Mouse (Mus musculus): Measurements from ENCODE around the gene Ncoa6. TPM values are rescaled to one million over a fixed set of nuclear protein-coding genes. Genes with fewer than 3 reads are reported as not detected.
A peak's percentile ranks its signal among the peaks of the same experiment; 100 is the strongest.

The Ncoa6 gene
- total RNA-seq, 2 experiments from 2014 or later: 54.8 to 65.8 TPM

DNA sequence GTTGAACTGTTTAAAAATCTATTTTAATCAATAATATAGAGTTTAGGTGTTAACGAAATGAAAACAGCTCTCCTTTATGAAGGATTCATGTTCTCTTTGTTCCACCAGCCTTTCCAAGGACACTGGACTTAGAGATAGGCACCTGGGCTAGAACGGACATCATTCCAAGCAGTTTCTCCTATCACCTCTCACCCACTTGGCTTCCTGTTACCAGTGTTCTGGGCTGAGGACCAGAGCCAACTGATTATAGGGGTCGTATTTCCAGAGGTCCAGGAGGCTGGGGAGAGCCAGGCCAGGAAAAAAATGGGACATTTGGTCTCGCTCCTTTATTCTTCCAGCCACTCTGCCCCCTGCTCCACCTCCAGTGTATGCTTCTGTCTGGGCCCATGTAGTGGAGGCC, 101.2 kb downstream of the Ncoa6 start:
- DNase-seq (ENCODE audit: low spot score in 2 of 2): no peak

DNA sequence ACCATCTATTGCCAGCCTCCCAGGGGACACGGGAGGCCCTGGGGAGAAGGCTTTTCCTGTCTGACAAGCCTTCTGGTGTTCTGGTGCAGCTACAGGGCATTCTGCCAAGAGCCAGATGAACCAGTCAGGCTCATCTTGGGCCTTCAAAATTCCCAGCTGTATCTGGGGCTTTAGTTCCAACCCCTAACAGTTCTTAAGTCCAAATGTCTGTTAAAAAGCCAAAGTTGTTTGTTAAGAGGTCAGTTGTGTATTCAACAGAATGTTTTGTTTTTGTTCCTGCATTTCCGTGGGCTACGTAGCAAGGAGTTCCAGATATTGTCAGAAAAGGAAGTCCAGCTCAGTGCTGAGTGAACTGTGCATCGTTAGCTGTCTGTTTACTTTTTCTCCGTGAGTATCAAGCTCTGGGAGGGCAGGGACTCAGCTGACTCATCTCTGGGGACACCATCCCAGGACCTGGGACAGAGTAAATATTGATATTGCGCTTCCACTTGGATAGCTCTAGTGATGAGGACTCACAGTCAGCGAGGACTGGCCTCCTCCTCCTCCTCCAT, 104.3 kb downstream of the Ncoa6 start:
- DNase-seq (ENCODE audit: low spot score in 2 of 2): no peak

DNA sequence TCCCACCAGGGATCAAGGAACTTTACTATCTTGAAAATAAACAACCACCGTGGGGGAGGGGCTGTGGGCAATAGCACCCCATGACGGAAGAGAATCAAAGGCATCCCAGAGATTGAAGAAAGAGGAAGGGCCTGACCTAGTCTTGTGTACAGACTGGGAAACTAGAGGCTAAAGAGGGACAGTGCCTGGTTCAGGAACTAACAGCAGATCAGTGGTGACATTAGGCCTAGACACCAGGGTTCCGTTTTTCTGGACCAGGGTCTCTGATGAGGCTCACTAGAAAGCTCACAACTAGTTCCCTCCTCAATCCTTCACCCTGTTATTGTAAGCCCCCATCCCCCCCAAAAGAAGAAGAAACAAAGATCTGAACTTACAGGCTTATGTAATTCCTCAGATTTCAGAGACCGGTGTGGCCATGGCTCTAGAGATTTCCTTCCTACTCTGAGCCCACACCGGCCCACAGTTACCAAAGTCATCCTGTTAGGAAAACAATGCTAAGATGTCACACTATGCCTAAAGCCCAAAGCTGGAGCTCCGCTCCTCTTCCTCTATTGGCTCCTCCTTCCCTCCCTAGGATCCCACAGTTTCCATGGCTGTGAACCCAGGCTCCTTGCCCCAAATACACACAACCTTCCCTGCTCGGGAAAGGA, 105.9 kb downstream of the Ncoa6 start:
- DNase-seq (ENCODE audit: low spot score in 2 of 2): no peak

DNA sequence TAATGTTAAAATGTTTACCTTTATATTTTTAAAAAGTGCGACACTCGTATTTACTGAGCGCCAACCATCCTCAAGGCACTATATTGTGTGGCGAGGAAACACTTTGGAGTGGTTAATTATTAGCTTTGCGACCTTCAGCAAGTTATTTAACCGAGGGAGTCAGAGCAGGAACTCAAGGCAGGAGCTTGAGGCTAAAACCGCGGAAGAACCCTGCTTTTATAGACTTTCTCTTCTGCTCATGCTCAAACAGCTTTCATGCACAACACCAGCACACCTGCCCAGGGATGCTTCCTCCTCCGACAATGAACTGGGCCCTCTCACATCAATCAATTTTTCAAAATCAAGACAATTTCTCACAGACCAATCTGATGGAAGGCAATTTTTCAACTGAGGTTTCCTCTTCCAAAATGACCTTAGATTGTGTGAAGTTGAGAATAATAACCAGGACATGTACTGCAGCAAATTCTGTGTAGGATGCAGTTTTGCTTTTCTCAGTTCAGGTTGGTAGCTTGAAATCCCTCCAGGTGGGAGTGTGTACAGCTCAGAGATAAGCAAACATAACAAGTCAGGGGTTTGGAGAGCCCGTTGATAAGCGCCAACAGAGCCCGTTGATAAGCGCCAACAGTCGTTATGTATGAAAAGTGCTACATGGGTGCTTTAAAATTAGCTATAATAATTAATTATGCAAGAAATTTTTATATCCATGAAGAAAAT, 115.9 kb downstream of the Ncoa6 start:
- no peak for DNase-seq (ENCODE audit: low spot score in 2 of 2)

DNA sequence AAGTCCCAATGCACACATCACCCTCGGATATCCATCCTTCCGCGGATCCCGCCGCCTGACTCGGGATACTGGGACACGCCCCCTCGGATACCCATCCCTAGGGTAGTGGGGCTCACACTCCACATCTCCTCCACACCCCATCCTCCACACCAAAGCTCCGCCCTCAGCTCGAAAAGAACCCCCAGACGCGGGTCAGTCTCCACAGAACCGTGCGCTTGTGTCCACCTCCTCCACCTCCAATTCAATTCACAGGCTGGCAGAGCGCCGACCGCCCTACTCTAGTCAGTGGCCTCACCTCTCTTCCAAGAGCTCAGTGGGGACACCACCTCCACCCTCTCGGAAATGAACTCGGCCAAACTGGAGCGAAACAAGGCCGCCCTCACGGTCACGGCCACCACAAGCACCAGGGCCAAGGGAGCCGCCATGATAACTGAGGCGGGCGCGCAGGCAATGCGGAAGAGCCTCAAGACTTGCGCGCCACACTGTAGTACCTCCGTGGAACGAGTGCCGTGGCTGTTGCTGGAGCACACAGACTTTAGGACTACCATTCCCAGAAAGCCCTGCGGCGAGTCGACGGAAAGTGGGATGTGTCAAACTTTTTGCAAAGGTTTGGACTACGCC, 116.6 kb downstream of the Ncoa6 start, which contains the start of gene Pigu:
Gene Pigu (minus strand): TSS at position 460 of the 621 bp plus-strand sequence.
- DNase-seq (ENCODE audit: low spot score in 2 of 2): peak; percentile 63 to 86

DNA sequence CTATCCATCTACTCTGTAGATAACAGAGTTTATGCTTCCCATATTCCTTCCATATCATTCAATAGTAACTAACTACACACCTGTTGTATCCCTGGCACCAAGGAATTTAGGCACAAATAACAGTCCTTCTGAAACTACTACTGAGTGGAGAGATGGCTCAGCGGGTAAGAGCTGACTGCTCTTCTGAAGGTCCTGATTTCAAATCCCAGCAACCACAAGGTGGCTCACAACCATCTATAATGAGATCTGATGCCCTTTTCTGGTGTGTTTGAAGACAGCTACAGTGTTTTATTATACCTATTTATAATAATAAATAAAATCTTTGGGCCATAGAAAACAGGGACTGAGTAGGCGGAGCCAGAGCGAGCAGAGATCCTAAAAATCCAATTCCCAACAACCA, 119.3 kb downstream of the Ncoa6 start:
- no peak for DNase-seq (ENCODE audit: low spot score in 2 of 2)

DNA sequence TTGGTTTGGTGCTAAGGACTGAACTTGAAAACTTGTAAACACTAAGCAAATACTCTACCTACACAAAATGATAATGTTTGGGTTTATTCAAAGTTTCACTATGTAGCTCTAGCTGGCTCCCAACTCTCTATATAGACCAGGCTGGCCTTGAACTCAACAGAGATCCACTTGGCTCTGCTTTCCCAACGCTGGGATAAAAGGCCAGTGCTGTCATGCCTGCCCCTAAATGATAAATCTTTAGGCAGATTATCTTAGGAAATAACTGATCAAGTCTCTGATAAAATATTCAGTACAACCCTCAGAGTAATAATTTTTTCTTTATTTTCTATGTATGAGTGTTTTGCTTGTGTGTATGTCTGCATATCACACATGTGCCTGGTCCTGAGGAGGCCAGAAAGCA, 127.0 kb downstream of the Ncoa6 start:
- no peak for DNase-seq (ENCODE audit: low spot score in 2 of 2)

Small RNA genes lying within 50 kb of the gene (microRNA-seq; reads per million reads assigned to microRNA genes)
- gene Mir695: not detected

Other genes with a start within 250 kb of the Ncoa6 start
- 100 to 1,000 TPM; 275 to 283 TPM for gene Dynlrb1, start 237.4 kb downstream of the Ncoa6 start, total RNA-seq (2021)
- 100 to 1,000 TPM; 364 to 392 TPM for gene Map1lc3a, start 197.6 kb downstream of the Ncoa6 start, total RNA-seq (2021)
- 10 to 100 TPM; 34.2 to 36.4 TPM for gene Pigu, start 116.5 kb downstream of the Ncoa6 start, total RNA-seq (2021)
- 100 to 1,000 TPM; 156 to 163 TPM for gene Trp53inp2, start 92.8 kb downstream of the Ncoa6 start, total RNA-seq (2021)
- 10 to 100 TPM; 20.5 to 26.1 TPM for gene Acss2, start 44.1 kb upstream of the Ncoa6 start, total RNA-seq (2021)
- 1 to 10 TPM; 7.5 to 8.2 TPM for gene Ggt7, start 44.3 kb upstream of the Ncoa6 start, total RNA-seq (2021)
- gene Gss, start 118.9 kb upstream of the Ncoa6 start, total RNA-seq (2021): 10 to 100 TPM; 38.7 to 39.6 TPM
- 1 to 10 TPM in 1 of 2 experiments, under 1 TPM in 1; 0.62 to 1.8 TPM for gene Myh7b, start 137.3 kb upstream of the Ncoa6 start, total RNA-seq (2021)
- gene Trpc4ap, start 218.5 kb upstream of the Ncoa6 start, total RNA-seq (2021): 100 to 1,000 TPM; 129 to 141 TPM

Measured in adrenal gland, postnatal 4 days (tissue).